Mouse (Mus musculus) G1E (cell line): ENCODE data around the gene 2610507B11Rik.

Source experiments
- CTCF ChIP-seq: IDR thresholded peaks from 2 replicates; pipeline ENCODE4 v1.5.1; 2012; ENCODE audit warnings: low read depth, low read length, inconsistent platforms, mixed read lengths
- GATA1 ChIP-seq: IDR thresholded peaks from 2 replicates; pipeline ENCODE4 v1.6.1; 2012; ENCODE audit warnings: borderline replicate concordance, low read length, inconsistent platforms, mixed read lengths
- POLR2AphosphoS5 ChIP-seq: IDR thresholded peaks from 2 replicates; pipeline ENCODE4 v1.6.1; 2012; ENCODE audit warnings: low read depth, low read length, inconsistent platforms; ENCODE audit not compliant: insufficient replicate concordance
- TAL1 ChIP-seq: conservative IDR thresholded peaks from 2 replicates; pipeline ENCODE4 v1.6.1; 2012; ENCODE audit warnings: low read depth, low read length, inconsistent platforms, mixed read lengths

GRCm38 (mm10) chr11:78324965-78325364 is 63.4 kb downstream of the 2610507B11Rik start:
- no peak for TF ChIP-seq CTCF
- TF ChIP-seq POLR2AphosphoS5: no peak
- TF ChIP-seq GATA1: no peak
- no peak for TF ChIP-seq TAL1
